ENCODE assay signal across 23 mouse cellular contexts in genomic region chr19:6094119-6094518, GRCm38 (mm10). TPM values are rescaled to one million over a fixed set of nuclear protein-coding genes. Genes with fewer than 3 reads are reported as not detected.
A peak's percentile ranks its signal among the peaks of the same experiment; 100 is the strongest.
DNase-seq lines count a peak whose midpoint lies in the region; ATAC-seq lines count a peak whose summit lies in the region.
"Had no signal": no experiment of that assay in that cellular context is flagged by ENCODE, and none has a peak within 500 bp of the region (broad histone marks: within the 10 kb centered on the region; RNA-seq: fewer than 3 reads in every experiment).

TSS of gene AC131692.1 (plus strand) at chr19:6094419.

- no peaks in the 10 kb centered on the region for H3K27me3 ChIP-seq in hindbrain, embryonic 13.5 days
- no peaks in the 10 kb centered on the region for H3K27me3 ChIP-seq in hindbrain, embryonic 16.5 days (replicated peaks; ENCODE audit: control insufficient read depth, insufficient read depth, low read length)
- no peaks in the 10 kb centered on the region for H3K27me3 ChIP-seq in neural tube, embryonic 14.5 days (ENCODE audit: control insufficient read depth, insufficient read depth, low read length)
- no peaks in the 10 kb centered on the region for H3K27me3 ChIP-seq in embryonic facial prominence, embryonic 14.5 days (replicated peaks; ENCODE audit: control insufficient read depth, insufficient read depth, low read length)
- H3K27me3 ChIP-seq: embryonic facial prominence, embryonic 12.5 days; forebrain, embryonic 12.5 days had no signal

- H3K36me3 ChIP-seq in hindbrain, embryonic 13.5 days = peaks cover 3% of the 10 kb centered on the region
- H3K36me3 ChIP-seq in hindbrain, embryonic 16.5 days (ENCODE audit: control insufficient read depth, insufficient read depth, low read length) = no peaks in the 10 kb centered on the region
- no peaks in the 10 kb centered on the region for H3K36me3 ChIP-seq in neural tube, embryonic 14.5 days (ENCODE audit: control insufficient read depth, insufficient read depth, low read length)
- peaks cover 45% of the 10 kb centered on the region for H3K36me3 ChIP-seq in embryonic facial prominence, embryonic 14.5 days (ENCODE audit: control insufficient read depth, insufficient read depth, low read length)

- H3K4me3 ChIP-seq in hindbrain, embryonic 13.5 days = no peak within 1 kb of the TSS
- H3K4me3 ChIP-seq in hindbrain, embryonic 16.5 days (ENCODE audit: low read length) = no peak within 1 kb of the TSS
- no peak within 1 kb of the TSS for H3K4me3 ChIP-seq in neural tube, embryonic 14.5 days (ENCODE audit: low read depth, low read length)
- no peak within 1 kb of the TSS for H3K4me3 ChIP-seq in embryonic facial prominence, embryonic 14.5 days (ENCODE audit: low read depth, low read length)
- H3K4me3 ChIP-seq: embryonic facial prominence, embryonic 12.5 days; forebrain, embryonic 10.5 days; forebrain, embryonic 12.5 days had no signal

- 91% methylated on average over 7 of the region's 7 CpGs for WGBS in hindbrain, embryonic 13.5 days
- 90% methylated on average over 7 of the region's 7 CpGs for WGBS in hindbrain, embryonic 16.5 days
- 96% methylated on average over 7 of the region's 7 CpGs for WGBS in neural tube, embryonic 14.5 days
- 88% methylated on average over 7 of the region's 7 CpGs for whole genome bisulfite sequencing in embryonic facial prominence, embryonic 14.5 days

- H3K9me3 ChIP-seq in hindbrain, embryonic 13.5 days = no peaks in the 10 kb centered on the region
- no peaks in the 10 kb centered on the region for H3K9me3 ChIP-seq in hindbrain, embryonic 16.5 days (ENCODE audit: control insufficient read depth, low read length)
- no peaks in the 10 kb centered on the region for H3K9me3 ChIP-seq in neural tube, embryonic 14.5 days (ENCODE audit: control insufficient read depth, low read length)
- H3K9me3 ChIP-seq in embryonic facial prominence, embryonic 14.5 days (ENCODE audit: control insufficient read depth, low read length) = no peaks in the 10 kb centered on the region
- H3K9me3 ChIP-seq: embryonic facial prominence, embryonic 12.5 days; forebrain, embryonic 10.5 days; forebrain, embryonic 12.5 days had no signal

- no peak within 1 kb of the TSS for H3K4me2 ChIP-seq in hindbrain, embryonic 13.5 days
- H3K4me2 ChIP-seq in hindbrain, embryonic 16.5 days (ENCODE audit: low read length) = no peak within 1 kb of the TSS
- no peak within 1 kb of the TSS for H3K4me2 ChIP-seq in neural tube, embryonic 14.5 days (ENCODE audit: low read depth, low read length)
- no peak within 1 kb of the TSS for H3K4me2 ChIP-seq in embryonic facial prominence, embryonic 14.5 days (ENCODE audit: low read depth, low read length)
- H3K4me2 ChIP-seq: embryonic facial prominence, embryonic 12.5 days; forebrain, embryonic 12.5 days had no signal

- no peak within 1 kb of the TSS for H3K27ac ChIP-seq in hindbrain, embryonic 13.5 days
- H3K27ac ChIP-seq in hindbrain, embryonic 16.5 days (ENCODE audit: low read depth, low read length) = no peak within 1 kb of the TSS
- H3K27ac ChIP-seq in neural tube, embryonic 14.5 days (ENCODE audit: low read depth, low read length) = no peak within 1 kb of the TSS
- no peak within 1 kb of the TSS for H3K27ac ChIP-seq in embryonic facial prominence, embryonic 14.5 days (replicated peaks; ENCODE audit: low read depth, low read length)
- H3K27ac ChIP-seq: embryonic facial prominence, embryonic 12.5 days; forebrain, embryonic 10.5 days; forebrain, embryonic 12.5 days had no signal

- peak within 1 kb of the TSS; percentile 24; the same call in 1 of the 2 replicates for H3K9ac ChIP-seq in hindbrain, embryonic 13.5 days
- no peak within 1 kb of the TSS for H3K9ac ChIP-seq in hindbrain, embryonic 16.5 days (ENCODE audit: low read depth, low read length)
- H3K9ac ChIP-seq in neural tube, embryonic 14.5 days (replicated peaks; ENCODE audit: low read depth, low read length) = 0 out of 2 replicates have a peak within 1 kb of the TSS, but pooled peaks have one; percentile 3
- peak within 1 kb of the TSS; percentile 19; the same call in 1 of the 2 replicates for H3K9ac ChIP-seq in embryonic facial prominence, embryonic 14.5 days (ENCODE audit: low read depth, low read length)
- H3K9ac ChIP-seq: embryonic facial prominence, embryonic 12.5 days had no signal

- no peaks in the 10 kb centered on the region for H3K4me1 ChIP-seq in hindbrain, embryonic 13.5 days (replicated peaks)
- H3K4me1 ChIP-seq in hindbrain, embryonic 16.5 days (ENCODE audit: control insufficient read depth, insufficient read depth, low read depth, low read length) = no peaks in the 10 kb centered on the region
- no peaks in the 10 kb centered on the region for H3K4me1 ChIP-seq in neural tube, embryonic 14.5 days (ENCODE audit: control insufficient read depth, insufficient read depth, low read length)
- H3K4me1 ChIP-seq in embryonic facial prominence, embryonic 14.5 days (ENCODE audit: control insufficient read depth, insufficient read depth, low read length) = no peaks in the 10 kb centered on the region
- H3K4me1 ChIP-seq: embryonic facial prominence, embryonic 12.5 days; forebrain, embryonic 10.5 days; forebrain, embryonic 12.5 days had no signal

- ATAC-seq in hindbrain, embryonic 13.5 days (ENCODE audit: low FRiP score) = no peak
- ATAC-seq in hindbrain, embryonic 16.5 days = no peak
- no peak for ATAC-seq in neural tube, embryonic 14.5 days (ENCODE audit: low read depth)
- ATAC-seq in embryonic facial prominence, embryonic 14.5 days (ENCODE audit: low read depth) = no peak
- ATAC-seq in erythroid progenitor cell, adult 5-6 weeks (replicated peaks; ENCODE audit: low FRiP score, poor library complexity, severe bottlenecking) = no peak
- ATAC-seq: forebrain, embryonic 14.5 days; forebrain, embryonic 16.5 days had no signal

- DNase-seq in neural tube, embryonic 10.5 days (ENCODE audit: extremely low spot score, low spot score) = no peak
- no peak for DNase-seq in embryonic facial prominence, embryonic 14.5 days (ENCODE audit: low spot score)
- DNase-seq in lung, postnatal 14 days = no peak
- no peak for DNase-seq in urinary bladder, postnatal 10 days (ENCODE audit: low spot score)
- DNase-seq: adrenal gland, adult 2 months; adrenal gland, postnatal 10 days; adrenal gland, postnatal 25 days; cerebellum, adult 11 months; cerebellum, adult 18-20 months; cerebellum, adult 8-10 months; cerebellum, adult 9-11 months; cerebellum, postnatal 14 days; cerebellum, postnatal 36 days; embryo, embryonic 11 days had no signal

RNA-seq across cellular contexts. Expression of gene AC131692.1, which starts in this region (rescaled TPM):
- polyA plus RNA-seq in hindbrain, embryonic 13.5 days (2015; fragmentation: Nextera tagmentation; extraction: Ambion mirVana) = not detected in 2 replicates
- not detected in 2 replicates for polyA plus RNA-seq in hindbrain, embryonic 16.5 days (2015; fragmentation: Nextera tagmentation; extraction: Ambion mirVana)
- not detected in 2 replicates for polyA plus RNA-seq in neural tube, embryonic 14.5 days (2014; fragmentation: Nextera tagmentation; extraction: Ambion mirVana)
- polyA plus RNA-seq in embryonic facial prominence, embryonic 14.5 days (2014; fragmentation: Nextera tagmentation; extraction: Ambion mirVana) = not detected in 2 replicates
- 21.4 TPM in 1 of 2 replicates, not detected in the other for total RNA-seq in erythroid progenitor cell, adult 5-6 weeks (2015; ENCODE audit: low replicate concordance)
- 12.1 and 29.4 TPM in 2 replicates for total RNA-seq in erythroid progenitor cell, adult 5-6 weeks (2017; ENCODE audit: low replicate concordance)
- total RNA-seq: adrenal gland, adult 2 months; adrenal gland, postnatal 25 days had no signal
- polyA plus RNA-seq: adrenal gland, adult 2 months; forebrain, embryonic 14.5 days; forebrain, embryonic 16.5 days had no signal
